Mouse (Mus musculus): ENCODE measurements at regions not wholly inside any gene's neighbourhood (a gene's known extent, or its start where the extent isn't known, plus 50 kb on each side); places are given as distances from the start of the nearest gene placed in this dataset.

- Histone ChIP-seq H3K9me3 (ENCODE audit: control insufficient read depth, low read length) (no peaks in the 10 kb centered on the region), H3K4me1 (replicated peaks; ENCODE audit: control insufficient read depth, insufficient read depth, low read length) (no peaks in the 10 kb centered on the region), H3K9ac (ENCODE audit: low read length) (no peak overlapping the region), H3K27me3 (ENCODE audit: control insufficient read depth, insufficient read depth, low read depth, low read length) (no peaks in the 10 kb centered on the region), H3K4me2 (ENCODE audit: low read depth, low read length) (no peak overlapping the region), H3K4me3 (ENCODE audit: low read length) (no peak overlapping the region), H3K36me3 (ENCODE audit: control insufficient read depth, insufficient read depth, low read length) (no peaks in the 10 kb centered on the region), H3K27ac (ENCODE audit: low read length) (no peak overlapping the region)
- WGBS: 81% methylated on average over 1 of the region's 1 CpGs
- ATAC-seq (ENCODE audit: low read depth): no peak
Observed at GRCm38 (mm10) chr13:11210109-11210508, 849.5 kb upstream of the Chrm3 start.

GRCm38 (mm10) chr13:11205216-11205786 lies 844.7 kb upstream of the Chrm3 start:
- H3K27me3 ChIP-seq (ENCODE audit: control insufficient read depth, insufficient read depth, low read depth, low read length): no peaks in the 10 kb centered on the region
- no peak overlapping the region for H3K4me3 ChIP-seq (ENCODE audit: low read length)
- H3K4me2 ChIP-seq (ENCODE audit: low read depth, low read length): no peak overlapping the region
- no peaks in the 10 kb centered on the region for H3K4me1 ChIP-seq (replicated peaks; ENCODE audit: control insufficient read depth, insufficient read depth, low read length)
- H3K9ac ChIP-seq (ENCODE audit: low read length): no peak overlapping the region
- H3K36me3 ChIP-seq (ENCODE audit: control insufficient read depth, insufficient read depth, low read length): no peaks in the 10 kb centered on the region
- WGBS: 76% methylated on average over 6 of the region's 6 CpGs
- ATAC-seq (ENCODE audit: low read depth): no peak
- H3K9me3 ChIP-seq (ENCODE audit: control insufficient read depth, low read length): no peaks in the 10 kb centered on the region
- H3K27ac ChIP-seq (ENCODE audit: low read length): no peak overlapping the region

- Histone ChIP-seq H3K27me3 (ENCODE audit: control insufficient read depth, insufficient read depth, low read depth, low read length) (no peaks in the 10 kb centered on the region), H3K36me3 (ENCODE audit: control insufficient read depth, insufficient read depth, low read length) (no peaks in the 10 kb centered on the region), H3K9me3 (ENCODE audit: control insufficient read depth, low read length) (no peaks in the 10 kb centered on the region), H3K4me1 (replicated peaks; ENCODE audit: control insufficient read depth, insufficient read depth, low read length) (no peaks in the 10 kb centered on the region), H3K4me3 (ENCODE audit: low read length) (no peak overlapping the region), H3K9ac (ENCODE audit: low read length) (no peak overlapping the region), H3K4me2 (ENCODE audit: low read depth, low read length) (no peak overlapping the region), H3K27ac (ENCODE audit: low read length) (no peak overlapping the region)
- no peak for ATAC-seq (ENCODE audit: low read depth)
Observed at GRCm38 (mm10) chr13:11201978-11202377, 841.3 kb upstream of the Chrm3 start.

- H3K9me3 ChIP-seq (ENCODE audit: control insufficient read depth, low read length): no peaks in the 10 kb centered on the region
- WGBS: 63% methylated on average over 8 of the region's 8 CpGs
- H3K4me1 ChIP-seq (replicated peaks; ENCODE audit: control insufficient read depth, insufficient read depth, low read length): no peaks in the 10 kb centered on the region
- H3K4me3 ChIP-seq (ENCODE audit: low read length): no peak overlapping the region
- H3K27me3 ChIP-seq (ENCODE audit: control insufficient read depth, insufficient read depth, low read depth, low read length): no peaks in the 10 kb centered on the region
- H3K4me2 ChIP-seq (ENCODE audit: low read depth, low read length): no peak overlapping the region
- no peak overlapping the region for H3K27ac ChIP-seq (ENCODE audit: low read length)
- no peaks in the 10 kb centered on the region for H3K36me3 ChIP-seq (ENCODE audit: control insufficient read depth, insufficient read depth, low read length)
- ATAC-seq (ENCODE audit: low read depth): no peak
- H3K9ac ChIP-seq (ENCODE audit: low read length): no peak overlapping the region
Observed at GRCm38 (mm10) chr13:11192471-11192870, 831.8 kb upstream of the Chrm3 start.

- no peaks in the 10 kb centered on the region for H3K27me3 ChIP-seq (ENCODE audit: control insufficient read depth, insufficient read depth, low read depth, low read length)
- H3K27ac ChIP-seq (ENCODE audit: low read length): no peak overlapping the region
- no peak overlapping the region for H3K4me2 ChIP-seq (ENCODE audit: low read depth, low read length)
- H3K9me3 ChIP-seq (ENCODE audit: control insufficient read depth, low read length): no peaks in the 10 kb centered on the region
- ATAC-seq (ENCODE audit: low read depth): no peak
- H3K9ac ChIP-seq (ENCODE audit: low read length): no peak overlapping the region
- H3K4me3 ChIP-seq (ENCODE audit: low read length): no peak overlapping the region
- H3K4me1 ChIP-seq (replicated peaks; ENCODE audit: control insufficient read depth, insufficient read depth, low read length): no peaks in the 10 kb centered on the region
- no peaks in the 10 kb centered on the region for H3K36me3 ChIP-seq (ENCODE audit: control insufficient read depth, insufficient read depth, low read length)
Observed at GRCm38 (mm10) chr13:11181191-11181590, 820.5 kb upstream of the Chrm3 start.

GRCm38 (mm10) chr13:11180356-11180755 lies 819.7 kb upstream of the Chrm3 start:
- 94% methylated on average over 1 of the region's 1 CpGs for WGBS
- Histone ChIP-seq H3K4me2 (ENCODE audit: low read depth, low read length) (no peak overlapping the region), H3K27ac (ENCODE audit: low read length) (no peak overlapping the region), H3K4me1 (replicated peaks; ENCODE audit: control insufficient read depth, insufficient read depth, low read length) (no peaks in the 10 kb centered on the region), H3K9me3 (ENCODE audit: control insufficient read depth, low read length) (no peaks in the 10 kb centered on the region), H3K27me3 (ENCODE audit: control insufficient read depth, insufficient read depth, low read depth, low read length) (no peaks in the 10 kb centered on the region), H3K9ac (ENCODE audit: low read length) (no peak overlapping the region), H3K36me3 (ENCODE audit: control insufficient read depth, insufficient read depth, low read length) (no peaks in the 10 kb centered on the region), H3K4me3 (ENCODE audit: low read length) (no peak overlapping the region)
- ATAC-seq (ENCODE audit: low read depth): no peak

GRCm38 (mm10) chr13:11178586-11178985 lies 817.9 kb upstream of the Chrm3 start:
- no peaks in the 10 kb centered on the region for H3K9me3 ChIP-seq (ENCODE audit: control insufficient read depth, low read length)
- no peaks in the 10 kb centered on the region for H3K27me3 ChIP-seq (ENCODE audit: control insufficient read depth, insufficient read depth, low read depth, low read length)
- H3K9ac ChIP-seq (ENCODE audit: low read length): no peak overlapping the region
- no peak overlapping the region for H3K4me3 ChIP-seq (ENCODE audit: low read length)
- no peaks in the 10 kb centered on the region for H3K4me1 ChIP-seq (replicated peaks; ENCODE audit: control insufficient read depth, insufficient read depth, low read length)
- no peak for ATAC-seq (ENCODE audit: low read depth)
- WGBS: 86% methylated on average over 2 of the region's 2 CpGs
- H3K4me2 ChIP-seq (ENCODE audit: low read depth, low read length): no peak overlapping the region
- H3K36me3 ChIP-seq (ENCODE audit: control insufficient read depth, insufficient read depth, low read length): no peaks in the 10 kb centered on the region
- H3K27ac ChIP-seq (ENCODE audit: low read length): no peak overlapping the region

GRCm38 (mm10) chr13:11177642-11178420 lies 817.2 kb upstream of the Chrm3 start:
- no peak overlapping the region for H3K4me2 ChIP-seq (ENCODE audit: low read depth, low read length)
- H3K4me3 ChIP-seq (ENCODE audit: low read length): no peak overlapping the region
- WGBS: 60% methylated on average over 6 of the region's 6 CpGs
- no peaks in the 10 kb centered on the region for H3K4me1 ChIP-seq (replicated peaks; ENCODE audit: control insufficient read depth, insufficient read depth, low read length)
- H3K27ac ChIP-seq (ENCODE audit: low read length): no peak overlapping the region
- no peaks in the 10 kb centered on the region for H3K9me3 ChIP-seq (ENCODE audit: control insufficient read depth, low read length)
- H3K36me3 ChIP-seq (ENCODE audit: control insufficient read depth, insufficient read depth, low read length): no peaks in the 10 kb centered on the region
- H3K9ac ChIP-seq (ENCODE audit: low read length): no peak overlapping the region
- no peaks in the 10 kb centered on the region for H3K27me3 ChIP-seq (ENCODE audit: control insufficient read depth, insufficient read depth, low read depth, low read length)
- ATAC-seq (ENCODE audit: low read depth): no peak

GRCm38 (mm10) chr13:11167115-11167514 lies 806.5 kb upstream of the Chrm3 start:
- Histone ChIP-seq H3K9ac (ENCODE audit: low read length) (no peak overlapping the region), H3K36me3 (ENCODE audit: control insufficient read depth, insufficient read depth, low read length) (no peaks in the 10 kb centered on the region), H3K4me3 (ENCODE audit: low read length) (no peak overlapping the region), H3K27ac (ENCODE audit: low read length) (no peak overlapping the region), H3K4me1 (replicated peaks; ENCODE audit: control insufficient read depth, insufficient read depth, low read length) (no peaks in the 10 kb centered on the region), H3K27me3 (ENCODE audit: control insufficient read depth, insufficient read depth, low read depth, low read length) (no peaks in the 10 kb centered on the region), H3K9me3 (ENCODE audit: control insufficient read depth, low read length) (no peaks in the 10 kb centered on the region), H3K4me2 (ENCODE audit: low read depth, low read length) (no peak overlapping the region)
- WGBS: 48% methylated on average over 5 of the region's 5 CpGs
- no peak for ATAC-seq (ENCODE audit: low read depth)

Data from lung, embryonic 16.5 days (tissue).